Mouse (Mus musculus) forebrain, embryonic 14.5 days (tissue): ENCODE measurements around the gene Rpl29. TPM values are rescaled to one million over a fixed set of nuclear protein-coding genes. Genes with fewer than 3 reads are reported as not detected.

ENCODE experiments used
- ATAC-seq: fragments of 200-750 bp; cut with Nextera tagmentation; 2 replicates; pipeline ENCODE4 v1.8.0; 2017; ENCODE audit warnings: mild to moderate bottlenecking, moderate library complexity
- DNase-seq: peaks from one replicate; pipeline ENCODE4 v3.0.0-alpha.2; 2015; ENCODE audit warnings: low spot score
- H3K27ac ChIP-seq: fragments of 300-500 bp; sonication (generic); 2 replicates; pipeline ENCODE4 v1.5.1; 2014; ENCODE audit warnings: low read depth, mild to moderate bottlenecking, control low read depth, low read length, moderate library complexity
- H3K27me3 ChIP-seq: fragments of 300-500 bp; sonication (generic); replicated peaks from 2 replicates; pipeline ENCODE4 v1.6.1; 2014; ENCODE audit warnings: low read length, control low read depth, mixed read lengths; ENCODE audit not compliant: control insufficient read depth, insufficient read depth
- H3K36me3 ChIP-seq: fragments of 300-500 bp; sonication (generic); 2 replicates; pipeline ENCODE4 v1.6.1; 2014; ENCODE audit warnings: low read length, control low read depth; ENCODE audit not compliant: control insufficient read depth, insufficient read depth
- H3K4me1 ChIP-seq: fragments of 300-500 bp; sonication (generic); 2 replicates; pipeline ENCODE4 v1.6.1; 2014; ENCODE audit warnings: antibody characterized with exemption, low read length, control low read depth; ENCODE audit not compliant: control insufficient read depth, insufficient read depth
- H3K4me2 ChIP-seq: fragments of 300-500 bp; sonication (generic); 2 replicates; pipeline ENCODE4 v1.6.1; 2014; ENCODE audit warnings: mild to moderate bottlenecking, control low read depth, low read length
- H3K4me3 ChIP-seq: fragments of 300-500 bp; sonication (generic); 2 replicates; pipeline ENCODE4 v1.5.1; 2014; ENCODE audit warnings: low read depth, low read length, control low read depth
- H3K9ac ChIP-seq: fragments of 300-500 bp; sonication (generic); 2 replicates; pipeline ENCODE4 v1.6.1; 2014; ENCODE audit warnings: mild to moderate bottlenecking, low read length, control low read depth, moderate library complexity
- H3K9me3 ChIP-seq: fragments of 300-500 bp; sonication (generic); replicated peaks from 2 replicates; pipeline ENCODE4 v1.6.1; 2016; ENCODE audit warnings: low read length, control low read depth, mixed read lengths; ENCODE audit not compliant: control insufficient read depth
- WGBS: fragments of 180-500 bp; shearing (Covaris S2); extraction: QIAGEN DNeasy Blood & Tissue Kit; methylation state at CpG from one replicate; pipeline ENCODE4 v1.1.7; 2014; 5-methylcytosine and 5-hydroxymethylcytosine counted together
- polyA plus RNA-seq: library from polyadenylated mRNA; unstranded; fragments of >200 nt; fragmentation: Nextera tagmentation; extraction: Ambion mirVana; gene quantifications from 2 replicates; pipeline ENCODE4 v1.2.1, GENCODE M21; 2014

The Rpl29 gene
- polyA plus RNA-seq, 1 experiment from 2014 or later = 924 TPM

GRCm38 (mm10) chr9:106471892-106472291, 42.6 kb downstream of the Rpl29 start:
- no peak for ATAC-seq
- Histone ChIP-seq H3K27ac (no peak overlapping the region), H3K4me2 (no peak overlapping the region), H3K4me1 (no peaks in the 10 kb centered on the region), H3K4me3 (no peak overlapping the region), H3K9me3 (no peaks in the 10 kb centered on the region), H3K27me3 (no peaks in the 10 kb centered on the region), H3K36me3 (no peaks in the 10 kb centered on the region), H3K9ac (no peak overlapping the region)
- no peak for DNase-seq
- 11% methylated on average over 5 of the region's 5 CpGs for WGBS

DNA sequence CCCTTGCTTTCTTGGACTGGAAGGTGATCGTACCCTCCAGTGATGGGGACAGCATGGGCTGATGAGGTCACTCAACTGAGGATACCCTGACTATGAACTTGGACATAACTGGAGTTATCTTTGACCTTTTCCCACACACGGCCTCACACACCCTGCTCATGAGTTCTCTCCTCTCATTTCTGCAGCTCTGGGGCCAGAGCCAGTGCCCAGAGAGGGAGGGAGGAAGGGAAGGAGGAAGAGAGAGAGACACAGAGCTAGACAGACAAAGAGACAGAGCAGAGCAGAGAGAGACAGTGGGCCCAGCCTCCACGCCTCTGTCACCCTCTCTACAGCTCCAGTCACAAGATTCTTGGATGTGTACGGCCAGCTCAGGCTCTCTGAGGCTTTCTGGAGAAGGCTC, 43.1 kb downstream of the Rpl29 start:
- no peak for ATAC-seq
- Histone ChIP-seq H3K27me3 (no peaks in the 10 kb centered on the region), H3K4me2 (no peak overlapping the region), H3K9me3 (no peaks in the 10 kb centered on the region), H3K27ac (no peak overlapping the region), H3K9ac (no peak overlapping the region), H3K4me3 (no peak overlapping the region), H3K36me3 (no peaks in the 10 kb centered on the region), H3K4me1 (no peaks in the 10 kb centered on the region)
- DNase-seq = no peak
- WGBS = 73% methylated on average over 4 of the region's 4 CpGs

GRCm38 (mm10) chr9:106473081-106473752, 44.0 kb downstream of the Rpl29 start:
- 91% methylated on average over 16 of the region's 16 CpGs for WGBS
- H3K9ac ChIP-seq = no peak overlapping the region
- no peak overlapping the region for H3K4me3 ChIP-seq
- H3K27ac ChIP-seq = no peak overlapping the region
- no peaks in the 10 kb centered on the region for H3K27me3 ChIP-seq
- peaks cover 6% of the 10 kb centered on the region; the same call in 1 of the 2 replicates for H3K4me1 ChIP-seq
- H3K9me3 ChIP-seq = no peaks in the 10 kb centered on the region
- DNase-seq (no peak), ATAC-seq (no peak)
- H3K36me3 ChIP-seq = no peaks in the 10 kb centered on the region
- H3K4me2 ChIP-seq = no peak overlapping the region

- no peaks in the 10 kb centered on the region for H3K36me3 ChIP-seq
- WGBS = 80% methylated on average over 5 of the region's 5 CpGs
- DNase-seq (no peak), ATAC-seq (no peak)
- no peak overlapping the region for H3K9ac ChIP-seq
- no peaks in the 10 kb centered on the region for H3K27me3 ChIP-seq
- H3K4me3 ChIP-seq = no peak overlapping the region
- H3K4me2 ChIP-seq = no peak overlapping the region
- peaks cover 7% of the 10 kb centered on the region; the same call in 1 of the 2 replicates for H3K4me1 ChIP-seq
- H3K9me3 ChIP-seq = no peaks in the 10 kb centered on the region
- H3K27ac ChIP-seq = no peak overlapping the region
Measured at GRCm38 (mm10) chr9:106473753-106474105, 44.5 kb downstream of the Rpl29 start.

- DNase-seq (peak; percentile 69), ATAC-seq (no peak)
- Histone ChIP-seq H3K4me1 (peaks cover 7% of the 10 kb centered on the region; the same call in 1 of the 2 replicates), H3K4me2 (no peak overlapping the region), H3K9me3 (no peaks in the 10 kb centered on the region), H3K27ac (no peak overlapping the region), H3K36me3 (peaks cover 3% of the 10 kb centered on the region; the same call in 1 of the 2 replicates), H3K4me3 (no peak overlapping the region), H3K27me3 (no peaks in the 10 kb centered on the region), H3K9ac (no peak overlapping the region)
- WGBS = 3% methylated on average over 6 of the region's 6 CpGs
Measured at GRCm38 (mm10) chr9:106474456-106474855, 45.2 kb downstream of the Rpl29 start.

DNA sequence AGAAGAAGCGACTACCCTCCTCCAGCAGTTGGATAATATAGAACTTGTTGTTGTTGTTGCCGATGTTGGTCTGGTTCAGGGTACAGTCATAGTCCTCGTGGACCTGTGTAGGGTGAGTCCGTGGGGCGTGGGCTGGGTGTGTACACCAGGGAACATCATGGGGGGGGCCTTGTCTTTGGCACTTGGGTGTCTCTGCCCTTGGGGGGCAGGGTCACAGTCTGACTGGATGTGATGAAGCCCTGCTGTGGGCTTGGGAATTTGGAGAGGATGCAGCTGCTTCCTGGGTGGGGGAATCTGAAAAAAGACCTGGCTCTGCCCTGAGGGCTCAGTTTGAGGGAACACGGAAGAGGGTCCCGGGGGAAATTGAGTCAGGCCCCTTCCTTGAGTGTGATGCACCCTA, 45.8 kb downstream of the Rpl29 start:
- Histone ChIP-seq H3K4me3 (no peak overlapping the region), H3K9me3 (no peaks in the 10 kb centered on the region), H3K9ac (no peak overlapping the region), H3K27me3 (no peaks in the 10 kb centered on the region), H3K4me2 (no peak overlapping the region), H3K4me1 (peaks cover 7% of the 10 kb centered on the region; the same call in 1 of the 2 replicates), H3K27ac (no peak overlapping the region), H3K36me3 (peaks cover 4% of the 10 kb centered on the region; the same call in 1 of the 2 replicates)
- ATAC-seq (no peak), DNase-seq (no peak)
- WGBS = 61% methylated on average over 7 of the region's 7 CpGs

- no peaks in the 10 kb centered on the region for H3K27me3 ChIP-seq
- no peak within 1 kb of the TSS for H3K27ac ChIP-seq
- 88% methylated on average over 10 of the region's 10 CpGs for WGBS
- H3K4me3 ChIP-seq = no peak within 1 kb of the TSS
- ATAC-seq = no peak
- H3K4me2 ChIP-seq = peak within 1 kb of the TSS; percentile 33
- no peak for DNase-seq
- H3K9ac ChIP-seq = no peak within 1 kb of the TSS
- no peaks in the 10 kb centered on the region for H3K9me3 ChIP-seq
- peaks cover 10% of the 10 kb centered on the region for H3K36me3 ChIP-seq
- peaks cover 7% of the 10 kb centered on the region; the same call in 1 of the 2 replicates for H3K4me1 ChIP-seq
Measured at GRCm38 (mm10) chr9:106475663-106476001, 46.4 kb downstream of the Rpl29 start, which contains the start of gene Rrp9. Rrp9 (plus strand) TSS chr9:106475963.

DNA sequence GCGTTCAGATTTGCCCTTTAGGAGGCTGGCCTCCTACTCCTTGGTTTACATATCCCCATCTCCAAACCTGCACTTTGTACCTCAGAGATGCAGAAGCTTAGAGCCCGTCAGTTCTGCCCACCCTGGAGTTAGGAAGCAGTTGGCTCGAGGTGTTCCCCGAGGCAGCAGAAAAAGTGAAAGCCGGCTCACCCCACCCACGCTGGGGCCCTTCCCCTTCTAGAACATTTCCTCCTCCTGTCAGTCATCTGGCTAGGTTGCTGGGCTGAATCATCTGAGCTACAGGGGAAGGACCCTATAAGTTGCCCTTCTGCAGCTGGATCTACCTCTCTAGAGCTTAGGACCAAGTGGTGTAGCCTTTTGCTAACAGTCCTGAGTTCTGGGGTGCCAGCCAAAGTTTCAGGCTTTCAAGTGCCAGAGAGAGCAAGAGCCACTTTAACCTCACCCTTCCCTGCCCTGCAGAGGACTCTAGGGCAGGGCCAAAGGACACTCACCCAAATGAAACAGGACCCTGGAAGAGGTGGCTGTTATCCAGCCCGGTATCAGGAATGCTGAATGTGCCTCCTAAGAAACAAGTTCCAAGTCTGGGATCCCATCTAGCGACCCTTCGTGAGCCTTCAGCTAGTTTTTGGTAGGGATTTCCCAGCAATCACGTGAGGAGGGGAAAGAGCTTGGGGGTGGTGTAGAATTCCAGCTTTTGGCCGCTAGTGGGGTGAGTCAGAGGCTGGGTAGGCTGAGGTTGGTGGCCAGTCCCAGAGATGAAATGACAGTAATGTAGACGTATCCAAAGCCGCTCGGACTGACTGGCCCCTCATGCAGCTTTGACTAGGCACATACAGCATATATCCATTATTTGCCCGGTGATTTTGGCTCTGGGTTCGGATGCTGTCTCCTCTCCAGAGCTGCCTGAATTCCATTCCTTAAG, 47.0 kb downstream of the Rpl29 start:
- Histone ChIP-seq H3K36me3 (peaks cover 16% of the 10 kb centered on the region), H3K9ac (no peak overlapping the region), H3K4me3 (no peak overlapping the region), H3K27me3 (no peaks in the 10 kb centered on the region), H3K4me1 (peaks cover 7% of the 10 kb centered on the region; the same call in 1 of the 2 replicates), H3K27ac (no peak overlapping the region), H3K4me2 (peak overlapping the region; percentile 33), H3K9me3 (no peaks in the 10 kb centered on the region)
- 38% methylated on average over 16 of the region's 16 CpGs for WGBS
- no peak; the same call in 1 of the 2 replicates for ATAC-seq
- DNase-seq = no peak
